Comparison of ENCODE assay signal across 9 mouse cellular contexts in genomic region chr9:68653211-68654038, GRCm38 (mm10). TPM values are rescaled to one million over a fixed set of nuclear protein-coding genes. Genes with fewer than 3 reads are reported as not detected.
DNase-seq lines count a peak whose midpoint lies in the region; ATAC-seq and TF ChIP-seq lines count a peak whose summit lies in the region.
"Had no signal": no experiment of that assay in that cellular context is flagged by ENCODE, and none has a peak within 500 bp of the region (broad histone marks: within the 10 kb centered on the region; RNA-seq: fewer than 3 reads in every experiment).

Rora (plus strand) TSS chr9:68653786.

- peak within 1 kb of the TSS; percentile 85 for H3K4me3 ChIP-seq in megakaryocyte, embryonic 14.5 days (replicated peaks)
- H3K4me3 ChIP-seq in embryonic facial prominence, embryonic 13.5 days = peak within 1 kb of the TSS; percentile 83
- H3K4me3 ChIP-seq in heart, adult 2 months = peak within 1 kb of the TSS; percentile 92
- peak within 1 kb of the TSS; percentile 76 for H3K4me3 ChIP-seq in limb, embryonic 11.5 days (ENCODE audit: low read depth, low read length)
- H3K4me3 ChIP-seq in midbrain, embryonic 15.5 days = peak within 1 kb of the TSS; percentile 73
- peak within 1 kb of the TSS; percentile 90 for H3K4me3 ChIP-seq in testis, adult 2 months (ENCODE audit: control insufficient read depth, low read depth, low read length)
- H3K4me3 ChIP-seq: myocyte had no signal

- peak; percentile 56; the same call in 1 of the 2 replicates for TF ChIP-seq POLR2A in heart, adult 2 months (IDR thresholded peaks at IDR 0.05; ENCODE audit: insufficient read depth, low read depth, low read length)
- no peak for TF ChIP-seq POLR2A in testis, adult 2 months (IDR thresholded peaks at IDR 0.05; ENCODE audit: control insufficient read depth, low read depth, low read length)

- TF ChIP-seq EP300 in heart, adult 2 months (IDR thresholded peaks at IDR 0.05; ENCODE audit: insufficient read depth, low read depth, low read length) = no peak

- peak; percentile 64 for TF ChIP-seq CTCF in heart, adult 2 months (IDR thresholded peaks at IDR 0.05)
- no peak for TF ChIP-seq CTCF in testis, adult 2 months (IDR thresholded peaks at IDR 0.05; ENCODE audit: control insufficient read depth, insufficient read depth, insufficient replicate concordance, low read depth, low read length)

- peak within 1 kb of the TSS; percentile 97 for H3K27ac ChIP-seq in embryonic facial prominence, embryonic 13.5 days
- H3K27ac ChIP-seq in heart, adult 2 months = peak within 1 kb of the TSS; percentile 81
- peak within 1 kb of the TSS; percentile 58; the same call in 1 of the 2 replicates for H3K27ac ChIP-seq in limb, embryonic 11.5 days (replicated peaks; ENCODE audit: low read depth, low read length)
- H3K27ac ChIP-seq in midbrain, embryonic 15.5 days = peak within 1 kb of the TSS; percentile 96
- H3K27ac ChIP-seq in testis, adult 2 months (ENCODE audit: control insufficient read depth, insufficient read depth, low read depth, low read length) = no peak within 1 kb of the TSS

- WGBS in embryonic facial prominence, embryonic 13.5 days = under 1% methylated on average over 72 of the region's 72 CpGs
- WGBS in heart, adult 2 months = under 1% methylated on average over 66 of the region's 72 CpGs
- under 1% methylated on average over 70 of the region's 72 CpGs for WGBS in limb, embryonic 11.5 days
- 0% methylated on average over 72 of the region's 72 CpGs for WGBS in midbrain, embryonic 15.5 days

- no peaks in the 10 kb centered on the region for H3K79me2 ChIP-seq in heart, adult 2 months (replicated peaks; ENCODE audit: control insufficient read depth, insufficient read depth, low read length)

- H3K9ac ChIP-seq in embryonic facial prominence, embryonic 13.5 days = peak within 1 kb of the TSS; percentile 86
- peak within 1 kb of the TSS; percentile 96 for H3K9ac ChIP-seq in heart, adult 2 months (ENCODE audit: low read depth, low read length)
- H3K9ac ChIP-seq in limb, embryonic 11.5 days (ENCODE audit: low read length) = peak within 1 kb of the TSS; percentile 72
- H3K9ac ChIP-seq in midbrain, embryonic 15.5 days = peak within 1 kb of the TSS; percentile 68

- H3K4me1 ChIP-seq in megakaryocyte, embryonic 14.5 days = peaks cover 21% of the 10 kb centered on the region
- H3K4me1 ChIP-seq in embryonic facial prominence, embryonic 13.5 days = peaks cover 29% of the 10 kb centered on the region
- H3K4me1 ChIP-seq in heart, adult 2 months (ENCODE audit: control insufficient read depth, insufficient read depth, low read length) = peaks cover 5% of the 10 kb centered on the region
- peaks cover 5% of the 10 kb centered on the region; the same call in 1 of the 2 replicates for H3K4me1 ChIP-seq in limb, embryonic 11.5 days (ENCODE audit: control insufficient read depth, insufficient read depth, low read length)
- peaks cover 32% of the 10 kb centered on the region for H3K4me1 ChIP-seq in midbrain, embryonic 15.5 days
- H3K4me1 ChIP-seq in testis, adult 2 months (ENCODE audit: control insufficient read depth, insufficient read depth, low read length) = peaks cover 9% of the 10 kb centered on the region

- intact Hi-C loops in heart, adult 2 months (cut with DNase I) = loop anchor here (2.0 to 5.0 kb wide), 2 partner anchors 59 to 355 kb away; no protein-coding TSS in a partner anchor

- H3K9me3 ChIP-seq in megakaryocyte, embryonic 14.5 days = no peaks in the 10 kb centered on the region
- no peaks in the 10 kb centered on the region for H3K9me3 ChIP-seq in embryonic facial prominence, embryonic 13.5 days
- no peaks in the 10 kb centered on the region for H3K9me3 ChIP-seq in limb, embryonic 11.5 days (ENCODE audit: control insufficient read depth, low read length)
- H3K9me3 ChIP-seq in midbrain, embryonic 15.5 days = no peaks in the 10 kb centered on the region

- peak within 1 kb of the TSS; percentile 97 for H3K4me2 ChIP-seq in embryonic facial prominence, embryonic 13.5 days
- peak within 1 kb of the TSS; percentile 85 for H3K4me2 ChIP-seq in limb, embryonic 11.5 days (ENCODE audit: low read depth, severe bottlenecking)
- H3K4me2 ChIP-seq in midbrain, embryonic 15.5 days = peak within 1 kb of the TSS; percentile 96

- H3K36me3 ChIP-seq in megakaryocyte, embryonic 14.5 days (replicated peaks; ENCODE audit: low read length) = no peaks in the 10 kb centered on the region
- no peaks in the 10 kb centered on the region for H3K36me3 ChIP-seq in embryonic facial prominence, embryonic 13.5 days
- peaks cover 2% of the 10 kb centered on the region; the same call in 1 of the 2 replicates for H3K36me3 ChIP-seq in heart, adult 2 months (ENCODE audit: control insufficient read depth, insufficient read depth, low read length)
- H3K36me3 ChIP-seq in limb, embryonic 11.5 days (ENCODE audit: control insufficient read depth, insufficient read depth, low read length) = no peaks in the 10 kb centered on the region
- no peaks in the 10 kb centered on the region for H3K36me3 ChIP-seq in midbrain, embryonic 15.5 days (replicated peaks)
- no peaks in the 10 kb centered on the region for H3K36me3 ChIP-seq in testis, adult 2 months (ENCODE audit: control insufficient read depth, insufficient read depth, low read length)

- ATAC-seq in megakaryocyte, adult 5-6 weeks (ENCODE audit: poor library complexity, severe bottlenecking) = no peak
- ATAC-seq in embryonic facial prominence, embryonic 13.5 days (ENCODE audit: insufficient number of reproducible peaks, insufficient read depth, low FRiP score, low TSS enrichment, low read depth) = peak; percentile 49
- ATAC-seq in limb, embryonic 11.5 days (ENCODE audit: insufficient number of reproducible peaks, low FRiP score, low TSS enrichment, low read depth) = peak; percentile 71
- peak; percentile 80 for ATAC-seq in midbrain, embryonic 15.5 days (replicated peaks)

- H3K27me3 ChIP-seq in megakaryocyte, embryonic 14.5 days (replicated peaks) = peaks cover 52% of the 10 kb centered on the region
- H3K27me3 ChIP-seq in embryonic facial prominence, embryonic 13.5 days = no peaks in the 10 kb centered on the region
- H3K27me3 ChIP-seq in heart, adult 2 months (ENCODE audit: control insufficient read depth, insufficient read depth, low read length) = no peaks in the 10 kb centered on the region
- 0 out of 2 replicates have a peak, but pooled peaks cover 2% of the 10 kb centered on the region for H3K27me3 ChIP-seq in limb, embryonic 11.5 days (ENCODE audit: control insufficient read depth, insufficient read depth, low read length)
- no peaks in the 10 kb centered on the region for H3K27me3 ChIP-seq in midbrain, embryonic 15.5 days (replicated peaks)
- H3K27me3 ChIP-seq in testis, adult 2 months (ENCODE audit: control insufficient read depth, insufficient read depth, low read length) = no peaks in the 10 kb centered on the region

- DNase-seq in heart, adult 2 months = peak; percentile 74 to 82
- DNase-seq in kidney, adult 18-20 months = peak; percentile 69
- DNase-seq in limb, embryonic 11.5 days (ENCODE audit: low spot score) = peak; percentile 74

RNA-seq across cellular contexts. Expression of gene Rora, which starts in this region (rescaled TPM):
- polyA plus RNA-seq in megakaryocyte, embryonic 14.5 days (2012; ENCODE audit: insufficient read depth, low replicate concordance) = 2.5 TPM in 1 of 2 replicates, not detected in the other
- total RNA-seq in megakaryocyte, adult 5-6 weeks (2015) = 1.3 and 1.4 TPM in 2 replicates
- 1.9 and 2.1 TPM in 2 replicates for total RNA-seq in megakaryocyte, adult 5-6 weeks (2017)
- polyA plus RNA-seq in embryonic facial prominence, embryonic 13.5 days (2015; fragmentation: Nextera tagmentation; extraction: Ambion mirVana) = 18.6 and 20.4 TPM in 2 replicates
- 10 to 100 TPM; 21.6 to 28.9 TPM for total RNA-seq in heart, adult 2 months (2021)
- 6.7 and 13.1 TPM in 2 replicates for polyA plus RNA-seq in heart, adult 2 months (2012; rRNA removed)
- 3.1 and 3.7 TPM in 2 replicates for polyA plus RNA-seq in limb, embryonic 11.5 days (2014; fragmentation: Nextera tagmentation; extraction: Ambion mirVana)
- 33.7 and 43.9 TPM in 2 replicates for polyA plus RNA-seq in midbrain, embryonic 15.5 days (2015; fragmentation: Nextera tagmentation; extraction: Ambion mirVana)
- polyA plus RNA-seq in testis, adult 2 months (2012; rRNA removed) = 22.0 and 24.1 TPM in 2 replicates

Comparison
In these comparisons a context has a peak if more than half of its experiments do, and no peak if none do; other contexts are left out.
1. RNA of gene Rora (total RNA-seq): 21.6 to 28.9 TPM in heart, adult 2 months; 1.3 to 2.1 TPM in megakaryocyte, adult 5-6 weeks; every median in the first group is over 4 times any median in the second.
2. Peak in every context shown above with its lines, with median percentiles within 50 percentile points of each other: H3K4me3 ChIP-seq, H3K4me2 ChIP-seq, H3K9ac ChIP-seq and DNase-seq.